Mouse (Mus musculus): ENCODE measurements around the gene Rpl10-ps3. TPM values are rescaled to one million over a fixed set of nuclear protein-coding genes. Genes with fewer than 3 reads are reported as not detected.

The Rpl10-ps3 gene
- polyA plus RNA-seq, 1 experiment, result 5.5 TPM

- Histone ChIP-seq H3K36me3 (ENCODE audit: control insufficient read depth) (no peaks in the 10 kb centered on the region), H3K27me3 (ENCODE audit: control insufficient read depth) (no peaks in the 10 kb centered on the region), H3K9me3 (ENCODE audit: control insufficient read depth, low read length) (no peaks in the 10 kb centered on the region), H3K4me3 (replicated peaks) (no peak overlapping the region), H3K4me1 (ENCODE audit: control insufficient read depth) (no peaks in the 10 kb centered on the region)
- no peak for TF ChIP-seq GATA1 (IDR thresholded peaks at IDR 0.05; ENCODE audit: low read length)
- TF ChIP-seq TAL1 (IDR thresholded peaks at IDR 0.05; ENCODE audit: low read length), result no peak
These were observed 25.3 kb downstream of the Rpl10-ps3 start for GRCm38 (mm10) chr9:50319506-50319905.

- H3K9me3 ChIP-seq (ENCODE audit: control insufficient read depth, low read length), result no peaks in the 10 kb centered on the region
- no peaks in the 10 kb centered on the region for H3K36me3 ChIP-seq (ENCODE audit: control insufficient read depth)
- no peak overlapping the region for H3K4me3 ChIP-seq (replicated peaks)
- no peaks in the 10 kb centered on the region for H3K27me3 ChIP-seq (ENCODE audit: control insufficient read depth)
- TF ChIP-seq TAL1 (IDR thresholded peaks at IDR 0.05; ENCODE audit: low read length) (no peak), GATA1 (IDR thresholded peaks at IDR 0.05; ENCODE audit: low read length) (no peak)
- H3K4me1 ChIP-seq (ENCODE audit: control insufficient read depth), result no peaks in the 10 kb centered on the region
These were observed 27.5 kb downstream of the Rpl10-ps3 start for GRCm38 (mm10) chr9:50317299-50317698.

GRCm38 (mm10) chr9:50315650-50316049, 29.1 kb downstream of the Rpl10-ps3 start:
- Histone ChIP-seq H3K36me3 (ENCODE audit: control insufficient read depth) (no peaks in the 10 kb centered on the region), H3K27me3 (ENCODE audit: control insufficient read depth) (no peaks in the 10 kb centered on the region), H3K9me3 (ENCODE audit: control insufficient read depth, low read length) (no peaks in the 10 kb centered on the region), H3K4me1 (ENCODE audit: control insufficient read depth) (no peaks in the 10 kb centered on the region), H3K4me3 (replicated peaks) (no peak overlapping the region)
- no peak for TF ChIP-seq TAL1 (IDR thresholded peaks at IDR 0.05; ENCODE audit: low read length)
- no peak for TF ChIP-seq GATA1 (IDR thresholded peaks at IDR 0.05; ENCODE audit: low read length)

GRCm38 (mm10) chr9:50311036-50311545, 33.7 kb downstream of the Rpl10-ps3 start:
- no peaks in the 10 kb centered on the region for H3K27me3 ChIP-seq (ENCODE audit: control insufficient read depth)
- no peaks in the 10 kb centered on the region for H3K9me3 ChIP-seq (ENCODE audit: control insufficient read depth, low read length)
- H3K4me1 ChIP-seq (ENCODE audit: control insufficient read depth), result no peaks in the 10 kb centered on the region
- TF ChIP-seq GATA1 (IDR thresholded peaks at IDR 0.05; ENCODE audit: low read length), result no peak
- TF ChIP-seq TAL1 (IDR thresholded peaks at IDR 0.05; ENCODE audit: low read length), result no peak
- H3K36me3 ChIP-seq (ENCODE audit: control insufficient read depth), result no peaks in the 10 kb centered on the region
- H3K4me3 ChIP-seq (replicated peaks), result no peak overlapping the region

GRCm38 (mm10) chr9:50305666-50306402, 38.9 kb downstream of the Rpl10-ps3 start:
- H3K4me3 ChIP-seq (replicated peaks), result no peak overlapping the region
- TF ChIP-seq GATA1 (IDR thresholded peaks at IDR 0.05; ENCODE audit: low read length) (no peak), TAL1 (IDR thresholded peaks at IDR 0.05; ENCODE audit: low read length) (no peak)
- H3K27me3 ChIP-seq (ENCODE audit: control insufficient read depth), result no peaks in the 10 kb centered on the region
- H3K9me3 ChIP-seq (ENCODE audit: control insufficient read depth, low read length), result no peaks in the 10 kb centered on the region
- H3K4me1 ChIP-seq (ENCODE audit: control insufficient read depth), result no peaks in the 10 kb centered on the region
- no peaks in the 10 kb centered on the region for H3K36me3 ChIP-seq (ENCODE audit: control insufficient read depth)

- Histone ChIP-seq H3K4me1 (ENCODE audit: control insufficient read depth) (no peaks in the 10 kb centered on the region), H3K36me3 (ENCODE audit: control insufficient read depth) (no peaks in the 10 kb centered on the region), H3K27me3 (ENCODE audit: control insufficient read depth) (no peaks in the 10 kb centered on the region), H3K9me3 (ENCODE audit: control insufficient read depth, low read length) (no peaks in the 10 kb centered on the region), H3K4me3 (replicated peaks) (no peak overlapping the region)
- TF ChIP-seq GATA1 (IDR thresholded peaks at IDR 0.05; ENCODE audit: low read length) (no peak), TAL1 (IDR thresholded peaks at IDR 0.05; ENCODE audit: low read length) (no peak)
These were observed 39.7 kb downstream of the Rpl10-ps3 start for GRCm38 (mm10) chr9:50305046-50305445.

- TF ChIP-seq GATA1 (IDR thresholded peaks at IDR 0.05; ENCODE audit: low read length) (no peak), TAL1 (IDR thresholded peaks at IDR 0.05; ENCODE audit: low read length) (no peak)
These were observed 40.8 kb downstream of the Rpl10-ps3 start for GRCm38 (mm10) chr9:50304004-50304403.

GRCm38 (mm10) chr9:50301722-50302121, 43.0 kb downstream of the Rpl10-ps3 start:
- H3K27me3 ChIP-seq (ENCODE audit: control insufficient read depth), result no peaks in the 10 kb centered on the region
- no peaks in the 10 kb centered on the region for H3K9me3 ChIP-seq (ENCODE audit: control insufficient read depth, low read length)
- H3K4me1 ChIP-seq (ENCODE audit: control insufficient read depth), result no peaks in the 10 kb centered on the region
- no peak for TF ChIP-seq GATA1 (IDR thresholded peaks at IDR 0.05; ENCODE audit: low read length)
- no peak for TF ChIP-seq TAL1 (IDR thresholded peaks at IDR 0.05; ENCODE audit: low read length)
- H3K4me3 ChIP-seq (replicated peaks), result no peak overlapping the region
- no peaks in the 10 kb centered on the region for H3K36me3 ChIP-seq (ENCODE audit: control insufficient read depth)

More at GRCm38 (mm10) chr9:50304004-50304403, 40.8 kb downstream of the Rpl10-ps3 start:
- H3K27me3 ChIP-seq (ENCODE audit: control insufficient read depth), result no peaks in the 10 kb centered on the region
- no peak overlapping the region for H3K4me3 ChIP-seq (replicated peaks)
- H3K36me3 ChIP-seq (ENCODE audit: control insufficient read depth), result no peaks in the 10 kb centered on the region
- H3K4me1 ChIP-seq (ENCODE audit: control insufficient read depth), result no peaks in the 10 kb centered on the region
- no peaks in the 10 kb centered on the region for H3K9me3 ChIP-seq (ENCODE audit: control insufficient read depth, low read length)

- TF ChIP-seq GATA1 (IDR thresholded peaks at IDR 0.05; ENCODE audit: low read length) (no peak), TAL1 (IDR thresholded peaks at IDR 0.05; ENCODE audit: low read length) (no peak)
- H3K27me3 ChIP-seq (ENCODE audit: control insufficient read depth), result no peaks in the 10 kb centered on the region
- H3K36me3 ChIP-seq (ENCODE audit: control insufficient read depth), result no peaks in the 10 kb centered on the region
- H3K4me1 ChIP-seq (ENCODE audit: control insufficient read depth), result no peaks in the 10 kb centered on the region
- no peaks in the 10 kb centered on the region for H3K9me3 ChIP-seq (ENCODE audit: control insufficient read depth, low read length)
- no peak overlapping the region for H3K4me3 ChIP-seq (replicated peaks)
These were observed 46.4 kb downstream of the Rpl10-ps3 start for GRCm38 (mm10) chr9:50298389-50298788.

Other genes starting within 250 kb of the Rpl10-ps3 start
- gene Plet1, start 149.6 kb upstream of the Rpl10-ps3 start, polyA plus RNA-seq (2012), result not detected in 2 replicates
- 0.35 and 0.37 TPM in 2 replicates for gene Pts, start 183.8 kb upstream of the Rpl10-ps3 start, polyA plus RNA-seq (2012)
- 0.09 TPM in 1 of 2 replicates, not detected in the other for gene Il18, start 209.9 kb upstream of the Rpl10-ps3 start, polyA plus RNA-seq (2012)
- not detected in 2 replicates for gene Bco2, start 210.2 kb upstream of the Rpl10-ps3 start, polyA plus RNA-seq (2012)
- not detected in 2 replicates for gene Tex12, start 216.4 kb upstream of the Rpl10-ps3 start, polyA plus RNA-seq (2012)

Data from erythroblast, embryonic 14.5 days (primary cell).